ENCODE assay signal across 8 mouse cellular contexts in genomic region chr4:44168231-44168647, GRCm38 (mm10).
DNase-seq lines count a peak whose midpoint lies in the region; ATAC-seq and TF ChIP-seq lines count a peak whose summit lies in the region.

No protein-coding gene starts in this region.

- H3K36me3 ChIP-seq in heart, embryonic 10.5 days, result no peaks in the 10 kb centered on the region
- H3K36me3 ChIP-seq in kidney, embryonic 15.5 days, result no peaks in the 10 kb centered on the region

- DNase-seq in A20 (ENCODE audit: low read depth, low spot score), result peak; percentile 98
- DNase-seq in heart, embryonic 10.5 days (ENCODE audit: low spot score), result peak; percentile 97
- peak; percentile 98 for DNase-seq in liver
- DNase-seq in spleen, postnatal 4 days (ENCODE audit: low spot score in 2 of 2), result peak; percentile 97 to 98

- no peak for TF ChIP-seq CTCF in bone marrow macrophage, adult 2 months (IDR thresholded peaks at IDR 0.05; ENCODE audit: low read depth, low read length)
- TF ChIP-seq CTCF in embryonic fibroblast, embryonic 13.5 days (IDR thresholded peaks at IDR 0.05; ENCODE audit: borderline replicate concordance, insufficient read depth, low read length), result no peak

- H3K9me3 ChIP-seq in heart, embryonic 10.5 days, result no peaks in the 10 kb centered on the region
- H3K9me3 ChIP-seq in kidney, embryonic 15.5 days (replicated peaks), result no peaks in the 10 kb centered on the region

- peak; percentile 91 for ATAC-seq in kidney, embryonic 15.5 days (replicated peaks; ENCODE audit: low FRiP score)
- peak; percentile 67 for ATAC-seq in monocyte, adult 5-6 weeks (replicated peaks; ENCODE audit: insufficient number of reproducible peaks, low FRiP score, low TSS enrichment, poor library complexity, severe bottlenecking)

- TF ChIP-seq POLR2A in bone marrow macrophage, adult 2 months (IDR thresholded peaks at IDR 0.05; ENCODE audit: borderline replicate concordance, low read depth, low read length), result no peak
- peak; percentile 92 for TF ChIP-seq POLR2A in embryonic fibroblast, embryonic 13.5 days (IDR thresholded peaks at IDR 0.05; ENCODE audit: low read depth, low read length)

- peak overlapping the region; percentile 84 for H3K27ac ChIP-seq in bone marrow macrophage, adult 2 months (ENCODE audit: insufficient read depth, low read depth, low read length)
- peak overlapping the region; percentile 63 for H3K27ac ChIP-seq in embryonic fibroblast, embryonic 13.5 days (ENCODE audit: insufficient read depth, low read length)
- H3K27ac ChIP-seq in heart, embryonic 10.5 days, result peak overlapping the region; percentile 47
- peak overlapping the region; percentile 82 for H3K27ac ChIP-seq in kidney, embryonic 15.5 days

- no peaks in the 10 kb centered on the region for H3K27me3 ChIP-seq in heart, embryonic 10.5 days (ENCODE audit: insufficient read depth, poor library complexity, severe bottlenecking)
- H3K27me3 ChIP-seq in kidney, embryonic 15.5 days, result no peaks in the 10 kb centered on the region

- peak overlapping the region; percentile 59 for H3K4me3 ChIP-seq in bone marrow macrophage, adult 2 months (ENCODE audit: insufficient read depth, low read length)
- peak overlapping the region; percentile 54 for H3K4me3 ChIP-seq in embryonic fibroblast, embryonic 13.5 days (ENCODE audit: insufficient read depth, low read length)
- peak overlapping the region; percentile 87 for H3K4me3 ChIP-seq in heart, embryonic 10.5 days
- peak overlapping the region; percentile 59 for H3K4me3 ChIP-seq in kidney, embryonic 15.5 days (replicated peaks)

- peak overlapping the region; percentile 68 for H3K4me2 ChIP-seq in kidney, embryonic 15.5 days

- H3K4me1 ChIP-seq in bone marrow macrophage, adult 2 months (ENCODE audit: control insufficient read depth, insufficient read depth, low read length), result peaks cover 22% of the 10 kb centered on the region
- peaks cover 5% of the 10 kb centered on the region for H3K4me1 ChIP-seq in embryonic fibroblast, embryonic 13.5 days (ENCODE audit: control insufficient read depth, insufficient read depth, low read length)
- peaks cover 23% of the 10 kb centered on the region for H3K4me1 ChIP-seq in heart, embryonic 10.5 days
- H3K4me1 ChIP-seq in kidney, embryonic 15.5 days, result peaks cover 28% of the 10 kb centered on the region

- H3K9ac ChIP-seq in kidney, embryonic 15.5 days, result peak overlapping the region; percentile 36; the same call in 1 of the 2 replicates

- WGBS in heart, embryonic 10.5 days, result under 1% methylated on average over 20 of the region's 34 CpGs
- under 1% methylated on average over 29 of the region's 34 CpGs for WGBS in kidney, embryonic 15.5 days

Comparison
In these comparisons a context has a peak if more than half of its experiments do, and no peak if none do; other contexts are left out.
1. Peak in every context shown above with its lines: DNase-seq, ATAC-seq, H3K4me3 ChIP-seq and H3K27ac ChIP-seq.